Mouse (Mus musculus): Measurements from ENCODE around the gene Unc5b. TPM values are rescaled to one million over a fixed set of nuclear protein-coding genes. Genes with fewer than 3 reads are reported as not detected.

Unc5b gene
- polyA plus RNA-seq, 1 experiment from 2014 or later, result 10.0 TPM

DNA sequence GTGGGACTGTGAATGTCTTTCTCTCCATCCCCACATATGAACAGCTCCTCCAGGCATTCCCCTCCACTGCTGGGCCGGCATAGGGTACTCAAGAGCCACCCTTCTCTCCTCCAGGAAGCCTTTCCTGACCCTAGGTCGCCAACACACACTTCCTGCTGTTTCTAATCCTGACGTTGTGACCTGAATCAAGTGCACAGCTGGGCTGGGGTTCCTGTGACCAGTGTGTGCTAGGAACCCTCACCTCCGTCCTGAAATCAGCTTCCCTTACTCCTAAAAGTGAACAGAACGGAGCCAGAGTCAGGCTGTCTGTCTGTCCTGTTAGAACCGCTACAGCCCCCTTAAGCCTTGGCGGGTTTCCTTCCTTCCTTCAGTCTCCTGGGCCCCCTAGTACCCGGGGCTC lies 7.6 kb downstream of the Unc5b start:
- Histone ChIP-seq H3K27me3 (ENCODE audit: control insufficient read depth, insufficient read depth, low read length) (peaks cover 3% of the 10 kb centered on the region; the same call in 1 of the 2 replicates), H3K27ac (ENCODE audit: low read length) (peak overlapping the region; percentile 36), H3K9me3 (replicated peaks; ENCODE audit: control insufficient read depth, low read length) (no peaks in the 10 kb centered on the region), H3K4me3 (ENCODE audit: low read length) (no peak overlapping the region), H3K4me1 (ENCODE audit: control insufficient read depth, insufficient read depth, low read length) (peaks cover 71% of the 10 kb centered on the region), H3K4me2 (ENCODE audit: low read depth, low read length) (peak overlapping the region; percentile 12), H3K36me3 (ENCODE audit: control insufficient read depth, insufficient read depth) (no peaks in the 10 kb centered on the region), H3K9ac (ENCODE audit: low read length) (peak overlapping the region; percentile 28)
- no peak for ATAC-seq (replicated peaks; ENCODE audit: extremely low read depth, insufficient read depth, low FRiP score)
- 37% methylated on average over 8 of the region's 8 CpGs for WGBS

DNA sequence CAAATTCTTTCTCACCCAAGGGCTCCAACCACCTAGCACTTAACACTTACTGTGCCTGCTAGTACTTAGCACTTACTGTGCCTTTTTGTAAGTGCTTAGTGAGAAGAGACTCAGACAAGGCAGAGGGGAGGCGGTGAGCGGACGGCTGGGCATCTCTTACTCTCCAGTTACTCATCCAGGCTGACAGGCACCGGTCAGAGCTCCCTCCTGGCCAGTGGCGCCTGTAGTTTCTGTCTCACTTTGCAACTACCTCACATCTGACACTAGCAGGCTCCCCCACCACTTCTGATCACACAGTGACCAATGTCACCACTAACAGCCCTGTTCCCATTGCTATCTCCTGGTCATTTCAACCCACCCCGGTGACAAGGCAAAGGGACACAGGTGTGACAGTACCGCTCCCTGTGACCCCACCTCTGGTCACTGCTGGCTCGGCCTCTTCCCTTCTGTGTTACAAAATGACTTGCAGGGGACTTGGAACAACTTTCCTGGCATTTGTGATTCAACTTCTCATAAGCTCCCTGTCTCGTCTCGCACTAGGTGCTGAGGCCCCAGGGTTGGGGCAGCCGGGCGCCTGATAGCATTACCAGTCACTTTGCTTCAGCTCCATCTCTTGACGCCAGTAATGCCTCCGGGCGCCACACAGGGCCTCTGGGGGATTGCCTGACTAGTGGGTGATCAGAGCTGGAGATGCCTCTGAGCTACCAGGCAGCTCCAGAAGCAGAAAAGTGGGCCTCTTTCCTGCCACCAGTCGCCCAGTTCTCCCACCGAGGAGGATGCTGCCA lies 8.5 kb downstream of the Unc5b start:
- no peak for ATAC-seq (replicated peaks; ENCODE audit: extremely low read depth, insufficient read depth, low FRiP score)
- H3K27ac ChIP-seq (ENCODE audit: low read length), result peak overlapping the region; percentile 10
- H3K4me2 ChIP-seq (ENCODE audit: low read depth, low read length), result no peak overlapping the region
- H3K27me3 ChIP-seq (ENCODE audit: control insufficient read depth, insufficient read depth, low read length), result peaks cover under 1% of the 10 kb centered on the region; the same call in 1 of the 2 replicates
- H3K36me3 ChIP-seq (ENCODE audit: control insufficient read depth, insufficient read depth), result no peaks in the 10 kb centered on the region
- no peak overlapping the region; the same call in 1 of the 2 replicates for H3K9ac ChIP-seq (ENCODE audit: low read length)
- H3K4me3 ChIP-seq (ENCODE audit: low read length), result no peak overlapping the region
- peaks cover 74% of the 10 kb centered on the region for H3K4me1 ChIP-seq (ENCODE audit: control insufficient read depth, insufficient read depth, low read length)
- no peaks in the 10 kb centered on the region for H3K9me3 ChIP-seq (replicated peaks; ENCODE audit: control insufficient read depth, low read length)
- WGBS, result 51% methylated on average over 17 of the region's 17 CpGs

GRCm38 (mm10) chr10:60821736-60822358 lies 9.5 kb downstream of the Unc5b start:
- Histone ChIP-seq H3K27ac (ENCODE audit: low read length) (peak overlapping the region; percentile 67), H3K27me3 (ENCODE audit: control insufficient read depth, insufficient read depth, low read length) (no peaks in the 10 kb centered on the region), H3K9ac (ENCODE audit: low read length) (no peak overlapping the region), H3K4me3 (ENCODE audit: low read length) (no peak overlapping the region), H3K4me2 (ENCODE audit: low read depth, low read length) (no peak overlapping the region), H3K9me3 (replicated peaks; ENCODE audit: control insufficient read depth, low read length) (no peaks in the 10 kb centered on the region), H3K36me3 (ENCODE audit: control insufficient read depth, insufficient read depth) (no peaks in the 10 kb centered on the region), H3K4me1 (ENCODE audit: control insufficient read depth, insufficient read depth, low read length) (peaks cover 75% of the 10 kb centered on the region)
- WGBS, result 39% methylated on average over 7 of the region's 7 CpGs
- ATAC-seq (replicated peaks; ENCODE audit: extremely low read depth, insufficient read depth, low FRiP score), result no peak

DNA sequence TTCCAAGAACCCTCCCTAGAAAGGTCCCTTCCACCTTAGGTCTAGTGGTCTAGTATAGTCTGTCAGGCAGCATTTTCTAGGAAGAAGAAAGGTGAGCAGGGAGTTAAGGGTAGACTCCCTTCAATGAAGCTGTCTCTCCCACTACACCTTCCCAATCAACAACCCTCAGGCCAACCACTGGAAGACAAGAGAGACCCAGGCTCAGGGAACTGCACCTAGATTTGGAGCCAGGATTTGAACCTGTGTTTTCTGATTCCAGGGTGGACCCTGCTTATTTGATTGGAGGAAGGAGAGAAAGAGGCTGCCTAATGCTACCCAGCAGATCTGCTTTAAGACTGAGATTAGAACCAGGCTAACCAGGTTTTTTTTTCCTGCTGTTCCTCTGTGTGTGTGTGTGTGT lies 10.1 kb downstream of the Unc5b start:
- no peak overlapping the region for H3K4me3 ChIP-seq (ENCODE audit: low read length)
- no peak overlapping the region for H3K4me2 ChIP-seq (ENCODE audit: low read depth, low read length)
- no peaks in the 10 kb centered on the region for H3K27me3 ChIP-seq (ENCODE audit: control insufficient read depth, insufficient read depth, low read length)
- no peaks in the 10 kb centered on the region for H3K9me3 ChIP-seq (replicated peaks; ENCODE audit: control insufficient read depth, low read length)
- no peak overlapping the region for H3K9ac ChIP-seq (ENCODE audit: low read length)
- peaks cover 77% of the 10 kb centered on the region for H3K4me1 ChIP-seq (ENCODE audit: control insufficient read depth, insufficient read depth, low read length)
- no peaks in the 10 kb centered on the region for H3K36me3 ChIP-seq (ENCODE audit: control insufficient read depth, insufficient read depth)
- H3K27ac ChIP-seq (ENCODE audit: low read length), result peak overlapping the region; percentile 99
- ATAC-seq (replicated peaks; ENCODE audit: extremely low read depth, insufficient read depth, low FRiP score), result no peak

GRCm38 (mm10) chr10:60820552-60820951 lies 10.8 kb downstream of the Unc5b start:
- no peaks in the 10 kb centered on the region for H3K36me3 ChIP-seq (ENCODE audit: control insufficient read depth, insufficient read depth)
- 84% methylated on average over 11 of the region's 11 CpGs for WGBS

GRCm38 (mm10) chr10:60819654-60820192 lies 11.7 kb downstream of the Unc5b start:
- H3K9ac ChIP-seq (ENCODE audit: low read length), result no peak overlapping the region
- 70% methylated on average over 12 of the region's 12 CpGs for WGBS
- no peaks in the 10 kb centered on the region for H3K27me3 ChIP-seq (ENCODE audit: control insufficient read depth, insufficient read depth, low read length)
- H3K4me3 ChIP-seq (ENCODE audit: low read length), result no peak overlapping the region
- H3K27ac ChIP-seq (ENCODE audit: low read length), result peak overlapping the region; percentile 99
- H3K4me1 ChIP-seq (ENCODE audit: control insufficient read depth, insufficient read depth, low read length), result peaks cover 84% of the 10 kb centered on the region
- no peak overlapping the region for H3K4me2 ChIP-seq (ENCODE audit: low read depth, low read length)
- no peaks in the 10 kb centered on the region for H3K9me3 ChIP-seq (replicated peaks; ENCODE audit: control insufficient read depth, low read length)
- no peaks in the 10 kb centered on the region for H3K36me3 ChIP-seq (ENCODE audit: control insufficient read depth, insufficient read depth)
- no peak for ATAC-seq (replicated peaks; ENCODE audit: extremely low read depth, insufficient read depth, low FRiP score)

More at GRCm38 (mm10) chr10:60820552-60820951, 10.8 kb downstream of the Unc5b start:
- H3K27me3 ChIP-seq (ENCODE audit: control insufficient read depth, insufficient read depth, low read length), result no peaks in the 10 kb centered on the region
- H3K4me2 ChIP-seq (ENCODE audit: low read depth, low read length), result no peak overlapping the region
- peak overlapping the region; percentile 99 for H3K27ac ChIP-seq (ENCODE audit: low read length)
- H3K4me1 ChIP-seq (ENCODE audit: control insufficient read depth, insufficient read depth, low read length), result peaks cover 80% of the 10 kb centered on the region
- H3K9me3 ChIP-seq (replicated peaks; ENCODE audit: control insufficient read depth, low read length), result no peaks in the 10 kb centered on the region
- no peak for ATAC-seq (replicated peaks; ENCODE audit: extremely low read depth, insufficient read depth, low FRiP score)
- peak overlapping the region; percentile 21; the same call in 1 of the 2 replicates for H3K9ac ChIP-seq (ENCODE audit: low read length)
- H3K4me3 ChIP-seq (ENCODE audit: low read length), result no peak overlapping the region

GRCm38 (mm10) chr10:60819179-60819578 lies 12.2 kb downstream of the Unc5b start:
- ATAC-seq (replicated peaks; ENCODE audit: extremely low read depth, insufficient read depth, low FRiP score), result no peak
- Histone ChIP-seq H3K9ac (ENCODE audit: low read length) (no peak overlapping the region), H3K4me3 (ENCODE audit: low read length) (no peak overlapping the region), H3K27ac (ENCODE audit: low read length) (peak overlapping the region; percentile 99), H3K4me1 (ENCODE audit: control insufficient read depth, insufficient read depth, low read length) (peaks cover 86% of the 10 kb centered on the region), H3K4me2 (ENCODE audit: low read depth, low read length) (no peak overlapping the region), H3K36me3 (ENCODE audit: control insufficient read depth, insufficient read depth) (no peaks in the 10 kb centered on the region), H3K27me3 (ENCODE audit: control insufficient read depth, insufficient read depth, low read length) (no peaks in the 10 kb centered on the region), H3K9me3 (replicated peaks; ENCODE audit: control insufficient read depth, low read length) (no peaks in the 10 kb centered on the region)
- WGBS, result 22% methylated on average over 5 of the region's 5 CpGs

DNA sequence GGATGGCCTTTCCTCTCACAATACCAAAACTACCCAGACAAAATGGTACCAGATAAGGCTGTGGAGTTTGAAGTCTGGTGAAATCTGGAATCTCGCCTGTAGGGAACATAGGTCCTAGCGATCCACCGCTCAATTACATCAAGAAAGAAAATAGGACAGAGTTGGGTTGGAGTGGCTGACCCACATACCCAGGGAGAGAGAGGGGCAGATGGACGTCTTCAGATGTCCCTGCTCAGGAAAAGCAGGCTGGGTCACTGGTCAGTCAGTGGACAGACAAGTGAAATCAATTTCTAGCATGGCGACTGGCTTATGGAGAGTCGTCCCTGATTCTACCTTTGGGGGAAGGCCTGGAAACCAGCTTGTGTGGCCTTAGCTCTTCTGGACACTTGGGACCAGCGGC lies 12.7 kb downstream of the Unc5b start:
- 88% methylated on average over 7 of the region's 7 CpGs for WGBS
- no peak overlapping the region for H3K9ac ChIP-seq (ENCODE audit: low read length)
- H3K4me2 ChIP-seq (ENCODE audit: low read depth, low read length), result no peak overlapping the region
- no peaks in the 10 kb centered on the region for H3K36me3 ChIP-seq (ENCODE audit: control insufficient read depth, insufficient read depth)
- H3K4me3 ChIP-seq (ENCODE audit: low read length), result no peak overlapping the region
- ATAC-seq (replicated peaks; ENCODE audit: extremely low read depth, insufficient read depth, low FRiP score), result no peak
- no peaks in the 10 kb centered on the region for H3K9me3 ChIP-seq (replicated peaks; ENCODE audit: control insufficient read depth, low read length)
- no peaks in the 10 kb centered on the region for H3K27me3 ChIP-seq (ENCODE audit: control insufficient read depth, insufficient read depth, low read length)
- H3K4me1 ChIP-seq (ENCODE audit: control insufficient read depth, insufficient read depth, low read length), result peaks cover 86% of the 10 kb centered on the region
- peak overlapping the region; percentile 99 for H3K27ac ChIP-seq (ENCODE audit: low read length)

DNA sequence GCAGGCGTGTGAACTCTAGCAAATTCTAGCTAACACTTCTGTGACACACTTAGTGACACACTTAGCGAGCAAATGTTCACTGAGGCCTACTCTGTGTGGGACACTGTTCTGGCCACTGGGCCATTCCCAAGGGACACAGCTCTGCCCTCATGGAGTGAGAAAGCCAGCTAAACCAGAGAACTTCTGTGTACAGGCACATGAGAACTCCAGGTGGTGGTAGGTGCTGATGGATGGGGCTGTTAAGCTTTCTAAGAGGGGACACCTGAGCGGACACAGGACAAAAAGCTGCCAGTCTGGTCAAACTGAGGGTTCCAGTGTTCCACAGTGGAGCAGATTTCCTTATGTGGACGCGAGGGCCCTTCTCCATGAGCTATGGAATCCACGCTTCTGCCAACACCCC lies 13.5 kb downstream of the Unc5b start:
- no peaks in the 10 kb centered on the region for H3K27me3 ChIP-seq (ENCODE audit: control insufficient read depth, insufficient read depth, low read length)
- no peak overlapping the region for H3K4me3 ChIP-seq (ENCODE audit: low read length)
- peaks cover 92% of the 10 kb centered on the region for H3K4me1 ChIP-seq (ENCODE audit: control insufficient read depth, insufficient read depth, low read length)
- no peak for ATAC-seq (replicated peaks; ENCODE audit: extremely low read depth, insufficient read depth, low FRiP score)
- peak overlapping the region; percentile 99 for H3K27ac ChIP-seq (ENCODE audit: low read length)
- peak overlapping the region; percentile 73 for H3K9ac ChIP-seq (ENCODE audit: low read length)
- no peaks in the 10 kb centered on the region for H3K9me3 ChIP-seq (replicated peaks; ENCODE audit: control insufficient read depth, low read length)
- no peak overlapping the region for H3K4me2 ChIP-seq (ENCODE audit: low read depth, low read length)
- 82% methylated on average over 6 of the region's 6 CpGs for WGBS
- H3K36me3 ChIP-seq (ENCODE audit: control insufficient read depth, insufficient read depth), result no peaks in the 10 kb centered on the region

All from heart, embryonic 16.5 days (tissue).